Mouse (Mus musculus) limb, embryonic 10.5 days (tissue): ENCODE measurements around the gene Uhrf1bp1. TPM values are rescaled to one million over a fixed set of nuclear protein-coding genes. Genes with fewer than 3 reads are reported as not detected.

ENCODE experiments used
- DNase-seq: peaks from one replicate; pipeline ENCODE4 v3.0.0-alpha.2; 2017; ENCODE audit warnings: low spot score
- H3K27ac ChIP-seq: fragments of 300-500 bp; sonication (generic); 2 replicates; pipeline ENCODE4 v1.5.1; 2016; ENCODE audit warnings: mild to moderate bottlenecking
- H3K27me3 ChIP-seq: fragments of 300-500 bp; sonication (generic); 2 replicates; pipeline ENCODE4 v1.6.1; 2016; ENCODE audit warnings: low read depth, mild to moderate bottlenecking; ENCODE audit not compliant: poor library complexity, severe bottlenecking
- H3K36me3 ChIP-seq: fragments of 300-500 bp; sonication (generic); 2 replicates; pipeline ENCODE4 v1.6.1; 2016; ENCODE audit warnings: mild to moderate bottlenecking, moderate library complexity
- H3K4me1 ChIP-seq: fragments of 300-500 bp; sonication (generic); 2 replicates; pipeline ENCODE4 v1.6.1; 2016
- H3K4me3 ChIP-seq: fragments of 300-500 bp; sonication (generic); 2 replicates; pipeline ENCODE4 v1.5.1; 2016; ENCODE audit warnings: mild to moderate bottlenecking, moderate library complexity
- H3K9me3 ChIP-seq: fragments of 300-500 bp; sonication (generic); replicated peaks from 2 replicates; pipeline ENCODE4 v1.6.1; 2016; ENCODE audit warnings: mild to moderate bottlenecking
- WGBS: fragments of 180-500 bp; shearing (Covaris S2); methylation state at CpG from one replicate; pipeline ENCODE4 v1.1.7; 2016; 5-methylcytosine and 5-hydroxymethylcytosine counted together
- polyA plus RNA-seq: library from polyadenylated mRNA; unstranded; fragments of >200 nt; fragmentation: Nextera tagmentation; extraction: Ambion mirVana; gene quantifications from 2 replicates; pipeline ENCODE4 v1.2.1, GENCODE M21; 2016

Gene Uhrf1bp1
- polyA plus RNA-seq, result 9.3 and 10.0 TPM in 2 replicates

GRCm38 (mm10) chr17:27856265-27856797 is at the start of gene Uhrf1bp1:
Gene Uhrf1bp1 (plus strand): TSS chr17:27856441.
- under 1% methylated on average over 54 of the region's 54 CpGs for WGBS
- Histone ChIP-seq H3K4me3 (peak within 1 kb of the TSS; percentile 85), H3K27me3 (no peaks in the 10 kb centered on the region), H3K4me1 (peaks cover 25% of the 10 kb centered on the region), H3K27ac (peak within 1 kb of the TSS; percentile 92), H3K36me3 (peaks cover 36% of the 10 kb centered on the region), H3K9me3 (no peaks in the 10 kb centered on the region)
- peak; percentile 92 for DNase-seq

GRCm38 (mm10) chr17:27807542-27808078 is 48.6 kb upstream of the Uhrf1bp1 start:
- 48% methylated on average over 2 of the region's 2 CpGs for WGBS
- peaks cover 12% of the 10 kb centered on the region; the same call in 1 of the 2 replicates for H3K4me1 ChIP-seq
- no peak for DNase-seq
- no peaks in the 10 kb centered on the region for H3K9me3 ChIP-seq
- H3K4me3 ChIP-seq, result no peak overlapping the region
- no peak overlapping the region for H3K27ac ChIP-seq
- peaks cover 11% of the 10 kb centered on the region for H3K36me3 ChIP-seq
- no peaks in the 10 kb centered on the region for H3K27me3 ChIP-seq

DNA sequence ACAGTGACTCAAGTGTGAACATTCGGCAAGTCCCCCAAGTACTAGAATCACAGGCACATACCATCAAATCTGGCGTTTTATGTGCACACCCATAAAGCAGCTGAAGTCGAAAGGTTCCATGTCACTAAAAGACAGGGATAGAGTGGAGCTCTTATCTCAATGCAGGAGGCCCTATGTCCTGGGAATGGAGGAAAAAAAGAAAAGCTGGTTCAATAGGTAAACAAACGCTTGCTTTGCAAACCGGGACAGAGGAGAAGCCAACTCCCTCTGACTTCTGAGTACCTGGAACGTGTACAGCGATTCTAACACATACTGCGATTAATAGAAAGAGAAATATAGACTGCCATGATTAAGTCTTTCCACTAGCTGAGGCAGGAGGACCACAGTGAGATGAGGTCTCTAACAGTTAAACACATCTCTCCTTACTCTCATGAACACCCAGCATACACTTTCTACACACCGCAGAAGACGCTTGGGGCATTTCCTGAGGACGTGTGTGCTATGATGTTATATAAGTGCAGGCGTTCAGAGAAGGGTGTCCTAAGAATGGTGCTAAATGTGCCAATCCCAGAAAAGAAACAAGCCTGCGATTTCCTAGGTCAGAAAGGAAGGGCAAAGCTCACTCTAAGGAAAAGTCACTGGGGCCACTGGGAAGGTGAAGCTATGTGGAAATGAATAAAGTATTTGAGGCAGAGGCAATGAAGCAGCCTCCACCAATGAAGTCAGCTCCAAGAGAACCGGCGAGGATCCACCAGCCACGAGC is 45.5 kb upstream of the Uhrf1bp1 start:
- Histone ChIP-seq H3K9me3 (no peaks in the 10 kb centered on the region), H3K27me3 (no peaks in the 10 kb centered on the region), H3K4me1 (peaks cover 7% of the 10 kb centered on the region; the same call in 1 of the 2 replicates), H3K4me3 (no peak overlapping the region), H3K36me3 (peaks cover 8% of the 10 kb centered on the region), H3K27ac (no peak overlapping the region)
- no peak for DNase-seq
- WGBS, result 92% methylated on average over 16 of the region's 16 CpGs

DNA sequence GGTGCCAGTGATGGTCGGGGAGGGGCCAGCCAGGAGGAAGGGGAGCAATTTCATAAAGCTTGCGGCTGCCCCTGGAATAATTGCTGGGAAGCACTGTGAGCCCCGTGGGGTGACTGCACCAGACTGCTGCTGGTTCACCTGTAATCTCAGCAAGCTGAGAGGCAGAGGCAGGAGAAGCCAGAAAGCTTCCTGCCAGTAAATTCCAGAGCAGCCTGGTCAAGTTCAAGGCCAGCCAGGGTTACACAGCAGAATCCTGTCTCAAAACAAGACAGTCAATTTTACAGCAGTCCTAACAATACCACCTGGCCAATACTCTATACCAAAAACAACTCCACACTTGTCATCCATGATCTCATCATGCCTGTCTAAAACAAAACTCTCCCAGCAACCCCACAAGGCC is 44.3 kb upstream of the Uhrf1bp1 start:
- Histone ChIP-seq H3K4me3 (no peak overlapping the region), H3K4me1 (peaks cover 7% of the 10 kb centered on the region; the same call in 1 of the 2 replicates), H3K27ac (no peak overlapping the region), H3K27me3 (no peaks in the 10 kb centered on the region), H3K9me3 (no peaks in the 10 kb centered on the region), H3K36me3 (peaks cover 8% of the 10 kb centered on the region)
- WGBS, result 79% methylated on average over 3 of the region's 3 CpGs
- no peak for DNase-seq

DNA sequence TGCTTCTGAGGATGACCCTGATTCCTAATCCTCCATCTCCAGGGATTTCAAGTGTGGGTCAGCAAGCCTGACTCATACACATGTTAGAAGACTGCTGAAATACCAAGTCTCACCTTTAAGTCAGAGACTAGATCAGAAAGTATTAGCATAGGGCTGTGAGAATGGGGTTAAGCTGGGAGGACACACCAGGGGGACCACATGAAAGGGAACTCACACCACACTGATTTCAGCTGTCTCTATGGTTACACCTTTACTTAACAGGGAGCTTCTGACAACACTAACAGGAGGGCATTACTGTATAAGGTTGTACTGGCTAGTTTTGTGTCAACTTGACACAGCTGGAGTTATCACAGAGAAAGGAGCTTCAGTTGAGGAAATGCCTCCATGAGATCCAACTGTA is 41.6 kb upstream of the Uhrf1bp1 start:
- peaks cover 18% of the 10 kb centered on the region for H3K4me1 ChIP-seq

DNA sequence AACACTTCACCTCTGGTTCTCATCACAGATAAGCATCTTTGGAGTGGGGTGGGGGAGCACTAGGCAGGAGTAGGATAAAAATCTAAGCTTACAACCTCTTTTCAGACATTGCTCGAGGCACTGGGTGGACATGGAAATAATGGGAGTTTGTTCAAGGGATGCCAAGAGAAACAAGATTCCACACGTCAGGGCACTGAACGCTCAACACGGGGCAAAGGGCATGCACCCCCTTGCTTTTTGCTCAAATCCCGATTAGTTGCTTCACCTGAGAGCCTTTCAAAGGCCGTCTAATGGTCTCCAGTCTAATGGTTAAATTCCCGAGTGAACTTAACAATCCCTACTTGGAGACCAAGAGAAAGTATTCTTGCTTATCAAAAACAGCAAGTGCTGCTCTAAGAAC is 37.2 kb upstream of the Uhrf1bp1 start:
- 31% methylated on average over 7 of the region's 7 CpGs for WGBS

More for the DNA sequence above, 41.6 kb upstream of the Uhrf1bp1 start:
- no peaks in the 10 kb centered on the region for H3K9me3 ChIP-seq
- no peak overlapping the region for H3K4me3 ChIP-seq
- DNase-seq, result no peak
- peaks cover 9% of the 10 kb centered on the region; the same call in 1 of the 2 replicates for H3K36me3 ChIP-seq
- H3K27me3 ChIP-seq, result no peaks in the 10 kb centered on the region
- H3K27ac ChIP-seq, result no peak overlapping the region

GRCm38 (mm10) chr17:27819521-27819970 is 36.7 kb upstream of the Uhrf1bp1 start:
- peaks cover 3% of the 10 kb centered on the region; the same call in 1 of the 2 replicates for H3K36me3 ChIP-seq
- H3K4me3 ChIP-seq, result peak overlapping the region; percentile 100
- peak overlapping the region; percentile 92 for H3K27ac ChIP-seq
- peaks cover 29% of the 10 kb centered on the region for H3K4me1 ChIP-seq
- peak; percentile 60 for DNase-seq
- no peaks in the 10 kb centered on the region for H3K9me3 ChIP-seq
- no peaks in the 10 kb centered on the region for H3K27me3 ChIP-seq
- under 1% methylated on average over 20 of the region's 20 CpGs for WGBS

More for the DNA sequence above, 37.2 kb upstream of the Uhrf1bp1 start:
- Histone ChIP-seq H3K36me3 (peaks cover 3% of the 10 kb centered on the region; the same call in 1 of the 2 replicates), H3K27ac (peak overlapping the region; percentile 92; the same call in 1 of the 2 replicates), H3K9me3 (no peaks in the 10 kb centered on the region), H3K4me3 (peak overlapping the region; percentile 100), H3K4me1 (peaks cover 29% of the 10 kb centered on the region), H3K27me3 (no peaks in the 10 kb centered on the region)
- DNase-seq, result no peak

DNA sequence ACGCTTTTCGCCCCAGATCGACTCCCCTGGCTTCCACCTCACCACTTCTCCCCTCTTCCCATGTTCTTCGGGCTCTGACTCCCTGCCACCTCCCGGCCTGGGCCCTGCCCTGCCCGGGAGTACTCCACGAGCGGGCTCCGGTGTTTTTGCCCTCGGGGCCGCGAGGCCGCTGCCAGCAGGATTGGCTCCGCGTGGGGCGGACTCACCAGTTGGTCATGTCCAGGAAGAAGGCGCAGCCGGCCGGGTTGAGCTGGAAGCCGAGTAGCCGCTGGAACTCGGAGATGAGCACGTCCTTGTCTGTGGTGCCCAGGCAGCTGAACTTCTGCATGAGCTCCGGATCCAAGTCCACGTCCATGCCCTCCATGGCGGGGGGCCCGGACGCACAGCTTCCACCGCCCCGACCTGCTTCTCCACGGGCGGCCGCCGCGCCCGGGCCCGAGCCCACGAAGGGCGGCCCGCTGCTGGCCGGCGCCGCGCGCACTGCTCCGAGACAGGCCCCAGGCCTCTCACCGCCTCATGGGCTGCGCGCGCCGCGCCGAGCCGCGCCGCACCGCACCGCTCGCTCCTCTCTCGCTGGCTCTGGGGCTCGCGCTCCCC is 36.2 kb upstream of the Uhrf1bp1 start:
- no peaks in the 10 kb centered on the region for H3K9me3 ChIP-seq
- peak; percentile 70 for DNase-seq
- peak overlapping the region; percentile 100 for H3K4me3 ChIP-seq
- peaks cover 31% of the 10 kb centered on the region for H3K4me1 ChIP-seq
- no peaks in the 10 kb centered on the region for H3K27me3 ChIP-seq
- WGBS, result under 1% methylated on average over 56 of the region's 62 CpGs
- peak overlapping the region; percentile 92 for H3K27ac ChIP-seq
- peaks cover 3% of the 10 kb centered on the region; the same call in 1 of the 2 replicates for H3K36me3 ChIP-seq

DNA sequence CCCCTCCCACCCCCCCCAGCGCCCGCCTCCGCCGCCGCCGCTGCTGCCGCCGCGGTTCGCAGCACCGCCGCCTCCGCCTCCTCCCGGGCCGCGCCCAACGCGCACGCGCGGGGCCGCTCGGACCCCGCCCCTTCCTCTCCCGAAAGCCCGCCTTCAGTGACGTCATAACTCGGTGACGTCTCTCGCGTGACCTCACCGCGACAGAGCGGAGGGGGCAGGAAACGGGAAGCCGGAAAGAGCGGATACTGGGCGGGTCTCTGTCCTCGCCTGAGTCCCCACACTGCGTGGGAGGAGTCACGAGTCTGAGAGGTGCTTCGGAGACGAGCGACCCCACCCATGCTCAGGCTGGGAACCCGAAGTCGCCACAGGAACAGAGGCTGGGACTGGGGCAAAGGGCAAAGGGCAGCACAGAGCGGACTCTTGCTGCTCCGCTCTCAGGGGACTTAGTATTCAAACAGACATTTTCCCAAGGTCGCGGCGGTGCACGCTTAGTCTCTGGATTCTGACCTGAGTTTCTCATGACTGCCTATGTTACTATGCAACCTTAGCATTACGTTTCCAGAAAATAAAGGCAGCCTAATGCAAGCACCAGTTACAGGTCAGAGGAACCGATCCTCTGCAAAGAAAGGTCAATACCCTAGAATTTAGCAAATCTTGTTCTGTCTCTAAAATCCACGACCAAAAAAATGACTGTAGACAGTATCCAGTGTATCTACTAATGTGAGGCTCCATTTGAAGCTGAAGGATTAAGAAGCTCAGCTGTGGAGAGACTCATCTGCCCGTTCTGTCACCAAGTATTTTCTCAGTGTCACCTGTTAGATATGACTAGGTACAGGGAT is 35.5 kb upstream of the Uhrf1bp1 start, which contains the start of gene D17Wsu92e:
Gene D17Wsu92e, minus strand, starts transcription at position 81 of the 839 bp plus-strand sequence.
- peak; percentile 100 for DNase-seq
- peak within 1 kb of the TSS; percentile 92 for H3K27ac ChIP-seq
- H3K27me3 ChIP-seq, result no peaks in the 10 kb centered on the region
- H3K9me3 ChIP-seq, result no peaks in the 10 kb centered on the region
- peaks cover 38% of the 10 kb centered on the region for H3K4me1 ChIP-seq
- peaks cover 3% of the 10 kb centered on the region; the same call in 1 of the 2 replicates for H3K36me3 ChIP-seq
- WGBS, result 2% methylated on average over 49 of the region's 56 CpGs
- H3K4me3 ChIP-seq, result peak within 1 kb of the TSS; percentile 100

DNA sequence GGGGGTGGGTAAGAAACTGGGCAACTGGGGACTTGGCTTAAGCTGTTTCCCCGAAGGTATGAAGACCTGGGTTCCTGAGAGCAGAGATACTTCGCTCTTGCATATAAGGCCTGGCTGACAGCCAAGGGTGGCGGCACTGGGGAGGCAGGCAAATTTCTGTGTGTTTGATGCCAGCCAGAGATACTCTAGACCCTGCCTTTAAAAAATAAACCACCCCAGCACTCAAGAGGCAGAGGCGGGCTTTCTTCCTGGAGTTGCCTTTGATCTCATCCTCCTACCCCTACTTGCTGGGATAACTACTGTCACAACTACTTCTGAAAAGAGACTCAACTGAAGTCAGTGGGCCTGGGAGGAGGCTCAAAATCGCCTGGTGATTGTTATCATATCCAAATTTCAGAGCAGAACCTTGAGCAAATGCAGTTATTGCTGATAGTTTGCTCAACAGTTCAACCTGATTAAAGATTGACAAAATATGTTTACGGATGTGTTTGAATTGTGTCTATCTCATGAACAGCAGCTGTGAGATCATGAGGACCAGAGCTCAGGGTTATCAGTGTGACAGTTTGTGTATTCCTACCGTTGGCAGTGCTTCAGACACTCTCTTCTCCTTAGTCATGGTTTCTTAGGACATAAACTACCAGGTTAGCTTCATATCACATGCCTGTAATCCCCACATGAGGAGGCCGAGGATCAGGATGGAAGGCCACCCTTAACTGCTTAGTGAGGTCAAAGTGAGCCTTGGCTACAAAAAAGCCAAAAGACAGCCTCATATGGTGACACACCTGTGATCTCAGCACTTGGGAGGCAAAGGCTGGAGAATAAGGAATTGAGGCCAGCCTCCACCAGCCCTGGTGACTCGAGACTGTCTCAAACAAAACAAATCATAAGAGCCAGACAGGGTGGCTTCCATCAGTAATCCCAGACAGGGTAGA is 34.6 kb upstream of the Uhrf1bp1 start:
- Histone ChIP-seq H3K27ac (peak overlapping the region; percentile 92; the same call in 1 of the 2 replicates), H3K4me3 (peak overlapping the region; percentile 100), H3K27me3 (no peaks in the 10 kb centered on the region), H3K36me3 (peaks cover 3% of the 10 kb centered on the region; the same call in 1 of the 2 replicates), H3K4me1 (peaks cover 47% of the 10 kb centered on the region), H3K9me3 (no peaks in the 10 kb centered on the region)
- DNase-seq, result no peak
- WGBS, result 67% methylated on average over 9 of the region's 9 CpGs

GRCm38 (mm10) chr17:27823142-27823905 is 32.9 kb upstream of the Uhrf1bp1 start:
- no peaks in the 10 kb centered on the region for H3K36me3 ChIP-seq
- no peak overlapping the region for H3K4me3 ChIP-seq
- no peaks in the 10 kb centered on the region for H3K9me3 ChIP-seq
- no peak overlapping the region for H3K27ac ChIP-seq
- no peaks in the 10 kb centered on the region for H3K27me3 ChIP-seq
- peaks cover 50% of the 10 kb centered on the region for H3K4me1 ChIP-seq
- DNase-seq, result no peak
- WGBS, result 84% methylated on average over 9 of the region's 9 CpGs
